Mouse (Mus musculus) CH12F3 (cell line): ENCODE data around the gene Serpinf1.

Experiments used
- in situ Hi-C: fragments of 300-500 bp; cut with MboI; formaldehyde crosslinking; loops from 2 replicates; pipeline ENCODE4 v1.14.3; 2020; ENCODE audit warnings: low sequenced_read_pairs

Serpinf1 gene

GRCm38 (mm10) chr11:75422013-75422792 lies at the start of gene Serpinf1:
TSS of gene Serpinf1 (minus strand) at chr11:75422701.
- in situ Hi-C loops, result no loop called here

GRCm38 (mm10) chr11:75470675-75471074 lies 48.2 kb upstream of the Serpinf1 start:
- in situ Hi-C loops, result no loop called here

- in situ Hi-C loops, result no loop called here
Measured at GRCm38 (mm10) chr11:75469261-75469660, 46.8 kb upstream of the Serpinf1 start.

GRCm38 (mm10) chr11:75468410-75468809 lies 45.9 kb upstream of the Serpinf1 start:
- in situ Hi-C loops, result no loop called here

- in situ Hi-C loops, result no loop called here
Measured at GRCm38 (mm10) chr11:75467512-75468215, 45.2 kb upstream of the Serpinf1 start.

- in situ Hi-C loops, result no loop called here
Measured at GRCm38 (mm10) chr11:75466731-75467505, 44.4 kb upstream of the Serpinf1 start.

- in situ Hi-C loops, result no loop called here
Measured at GRCm38 (mm10) chr11:75465051-75465450, 42.5 kb upstream of the Serpinf1 start.

GRCm38 (mm10) chr11:75464417-75464816 lies 41.9 kb upstream of the Serpinf1 start:
- in situ Hi-C loops, result no loop called here

GRCm38 (mm10) chr11:75463624-75464023 lies 41.1 kb upstream of the Serpinf1 start:
- in situ Hi-C loops, result no loop called here

GRCm38 (mm10) chr11:75462865-75463336 lies 40.4 kb upstream of the Serpinf1 start:
- in situ Hi-C loops, result no loop called here

GRCm38 (mm10) chr11:75462253-75462783 lies 39.8 kb upstream of the Serpinf1 start:
- in situ Hi-C loops, result no loop called here

- in situ Hi-C loops, result no loop called here
Measured at GRCm38 (mm10) chr11:75461743-75462252, 39.3 kb upstream of the Serpinf1 start.

GRCm38 (mm10) chr11:75460844-75461742 lies 38.6 kb upstream of the Serpinf1 start, which contains the start of gene Tlcd2:
TSS of gene Tlcd2 (plus strand) at chr11:75461715.
- in situ Hi-C loops, result no loop called here

- in situ Hi-C loops, result no loop called here
Measured at GRCm38 (mm10) chr11:75460103-75460843, 37.8 kb upstream of the Serpinf1 start.

GRCm38 (mm10) chr11:75459751-75460102 lies 37.2 kb upstream of the Serpinf1 start:
- in situ Hi-C loops, result no loop called here

- in situ Hi-C loops, result no loop called here
Measured at GRCm38 (mm10) chr11:75459141-75459711, 36.7 kb upstream of the Serpinf1 start.

- in situ Hi-C loops, result no loop called here
Measured at GRCm38 (mm10) chr11:75458628-75459041, 36.1 kb upstream of the Serpinf1 start.

GRCm38 (mm10) chr11:75458169-75458568 lies 35.7 kb upstream of the Serpinf1 start:
- in situ Hi-C loops, result no loop called here

GRCm38 (mm10) chr11:75456440-75456871 lies 34.0 kb upstream of the Serpinf1 start:
- in situ Hi-C loops, result no loop called here
